Mouse (Mus musculus): ENCODE measurements around the gene Setd1b.

- no peak for TF ChIP-seq CTCF (IDR thresholded peaks at IDR 0.05; ENCODE audit: low read depth)
- no peak for TF ChIP-seq EP300 (optimal IDR thresholded peaks at IDR 0.05)
Observed at GRCm38 (mm10) chr5:123109452-123110203, 32.4 kb upstream of the Setd1b start.
